Mouse (Mus musculus) spleen, adult 2 months (tissue): ENCODE data around the gene Akap5.

ENCODE experiments used
- CTCF ChIP-seq: fragments of 200-500 bp; IDR thresholded peaks from 2 replicates; pipeline ENCODE4 v1.5.1; 2011; ENCODE audit warnings: mild to moderate bottlenecking, inconsistent platforms; ENCODE audit not compliant: insufficient read depth, insufficient read length, insufficient replicate concordance; ENCODE audit errors: extremely low read depth
- POLR2A ChIP-seq: fragments of 200-500 bp; IDR thresholded peaks from 2 replicates; pipeline ENCODE4 v1.6.1; 2011; ENCODE audit warnings: low read depth, low read length, inconsistent platforms

DNA sequence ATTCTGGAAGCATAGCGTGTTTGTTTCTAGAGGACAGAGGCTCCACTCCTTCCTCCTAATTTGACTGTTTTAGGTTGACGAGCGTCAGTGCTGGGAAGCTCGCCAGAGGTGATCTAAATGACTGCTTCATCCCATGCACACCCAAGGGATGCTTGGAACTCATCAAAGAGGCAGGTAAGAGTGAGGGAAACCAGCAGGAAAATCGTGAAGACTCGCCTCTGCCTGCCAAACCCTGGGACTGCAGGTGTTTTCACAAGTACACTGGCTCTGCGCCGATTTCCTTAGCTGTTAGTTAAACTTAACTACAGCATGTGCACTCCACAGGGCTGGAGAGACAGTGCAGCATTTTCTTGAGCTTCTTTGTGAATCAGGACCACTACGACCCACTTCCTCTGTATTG lies 44.1 kb upstream of the Akap5 start:
- TF ChIP-seq POLR2A (no peak), CTCF (no peak)
